Mouse (Mus musculus) embryo, embryonic 10.5 days (tissue): Measurements from ENCODE around the gene Gm49395.
A peak's percentile ranks its signal among the peaks of the same experiment; 100 is the strongest.

ENCODE experiments used
- DNase-seq: peaks from one replicate; pipeline ENCODE4 v3.0.0-alpha.2; 2015; ENCODE audit warnings: low spot score

The Gm49395 gene

DNA sequence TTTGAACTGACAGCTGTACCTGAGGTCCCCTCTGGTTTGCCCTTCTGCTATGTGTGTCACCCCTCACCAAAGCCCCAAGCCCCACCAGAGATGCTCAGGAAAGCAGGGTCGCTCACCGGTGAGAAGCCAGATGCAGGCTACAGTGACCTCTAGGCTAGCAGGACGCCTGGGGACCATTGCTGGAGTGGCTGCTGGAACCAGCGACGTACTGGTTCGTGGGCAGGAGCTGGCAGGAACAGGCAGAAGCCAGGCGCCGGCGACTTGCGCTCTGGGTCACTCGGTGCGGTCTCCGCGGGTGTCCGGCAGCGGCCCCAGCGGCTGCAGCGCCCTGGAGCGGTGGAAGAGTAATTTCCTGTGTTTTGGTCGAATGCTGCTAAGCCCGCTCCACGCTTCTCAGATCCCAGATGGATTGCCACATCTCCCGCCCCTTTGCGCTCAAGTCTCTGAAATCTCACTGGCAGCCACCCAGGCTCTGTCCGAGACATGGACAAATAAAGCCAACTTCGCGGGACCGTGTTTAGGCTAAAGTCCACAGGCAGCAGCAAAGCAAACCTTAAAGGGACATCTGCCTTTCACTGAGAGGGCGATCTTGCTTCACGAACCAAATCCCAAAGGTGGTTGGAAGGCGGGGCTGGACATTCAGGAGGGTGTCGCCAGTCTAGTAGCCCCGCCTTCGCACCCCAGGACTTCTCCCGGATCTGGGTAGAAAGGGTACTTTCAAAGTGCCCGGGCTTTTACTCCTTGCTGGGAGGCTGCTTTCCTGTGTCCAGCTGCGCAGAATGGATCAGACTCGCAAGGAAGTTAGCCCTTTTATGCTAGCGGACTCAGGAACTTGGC, at the start of gene Gm49395, which contains the start of gene Itga1:
Gene Gm49395 (minus strand): TSS at position 567 of the 837 bp plus-strand sequence.
Gene Itga1 (minus strand): TSS at position 610 of the 837 bp plus-strand sequence.
- peak; percentile 80 for DNase-seq

DNA sequence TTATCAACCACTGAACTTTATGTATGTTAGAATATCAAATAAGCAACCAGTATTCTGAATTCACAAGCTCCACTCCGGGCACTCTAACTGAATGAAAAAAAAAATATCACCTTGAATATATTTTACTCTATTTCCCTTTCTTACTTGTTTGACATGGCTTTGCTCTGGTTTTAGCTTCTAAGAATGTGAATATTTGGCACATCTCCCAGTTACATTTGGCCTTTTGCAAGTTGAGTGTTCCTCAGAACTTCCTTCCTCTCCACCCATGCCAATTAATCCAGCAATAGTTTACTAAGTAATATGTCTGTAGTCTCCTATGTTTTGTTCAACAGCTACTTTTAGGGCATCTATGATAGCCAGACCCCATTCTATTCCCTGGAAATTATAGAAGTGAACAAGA, 48.9 kb upstream of the Gm49395 start:
- no peak for DNase-seq

DNA sequence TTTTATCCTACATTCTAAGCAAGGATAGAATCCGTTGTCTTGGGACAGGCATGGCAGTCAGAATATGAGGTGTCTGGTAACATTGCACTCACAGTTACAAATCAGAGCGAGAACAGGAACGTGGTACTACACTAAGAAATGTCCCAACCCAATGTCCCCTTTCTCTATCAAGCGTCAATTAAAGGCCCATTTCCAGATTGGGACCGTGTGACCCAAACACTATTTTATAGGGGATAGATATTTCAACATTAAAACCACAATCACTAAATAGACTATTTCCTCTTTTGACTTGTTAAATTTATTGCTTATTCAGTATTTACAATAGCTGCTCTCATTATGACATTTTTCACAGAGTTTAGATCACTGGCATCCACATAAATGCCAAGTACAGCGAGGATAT, 48.1 kb upstream of the Gm49395 start:
- DNase-seq: no peak

DNA sequence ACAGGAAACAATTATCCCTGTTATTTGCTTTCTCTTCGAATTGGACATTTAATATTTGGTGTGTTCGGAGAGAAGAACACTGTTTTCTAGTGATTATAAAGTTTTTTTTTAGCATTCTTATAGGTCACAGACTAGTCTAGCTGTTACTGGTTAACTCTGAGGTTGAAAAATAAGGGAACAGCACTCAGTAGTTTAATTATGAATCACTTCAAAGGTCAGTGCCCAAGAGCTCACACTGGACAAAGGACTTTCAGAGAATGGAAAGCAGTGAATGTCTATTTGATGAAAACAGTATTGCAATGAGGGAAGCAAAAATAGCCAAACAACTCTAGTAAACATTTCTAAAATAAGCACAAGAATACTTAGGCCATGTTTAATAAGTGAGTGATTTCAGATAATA, 41.9 kb upstream of the Gm49395 start:
- no peak for DNase-seq

DNA sequence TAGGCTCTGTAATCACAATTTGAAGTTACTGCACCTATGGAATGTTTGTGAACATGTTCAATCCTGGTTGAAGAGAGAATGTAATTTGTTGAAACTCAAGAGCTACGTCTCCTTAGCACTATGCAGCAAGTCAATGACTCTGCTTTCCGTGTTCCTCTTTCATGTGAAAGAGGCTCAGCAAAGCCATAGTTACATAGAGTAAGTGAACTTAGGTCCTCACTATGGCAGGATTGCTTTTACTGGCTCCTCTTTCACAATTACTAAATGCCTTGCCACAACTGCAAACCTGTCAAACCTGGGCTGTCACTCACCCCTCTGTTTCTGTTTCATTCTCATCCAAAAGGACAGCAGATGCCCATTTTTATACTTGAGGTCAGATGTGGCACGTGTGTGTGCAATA, 40.3 kb upstream of the Gm49395 start:
- no peak for DNase-seq

DNA sequence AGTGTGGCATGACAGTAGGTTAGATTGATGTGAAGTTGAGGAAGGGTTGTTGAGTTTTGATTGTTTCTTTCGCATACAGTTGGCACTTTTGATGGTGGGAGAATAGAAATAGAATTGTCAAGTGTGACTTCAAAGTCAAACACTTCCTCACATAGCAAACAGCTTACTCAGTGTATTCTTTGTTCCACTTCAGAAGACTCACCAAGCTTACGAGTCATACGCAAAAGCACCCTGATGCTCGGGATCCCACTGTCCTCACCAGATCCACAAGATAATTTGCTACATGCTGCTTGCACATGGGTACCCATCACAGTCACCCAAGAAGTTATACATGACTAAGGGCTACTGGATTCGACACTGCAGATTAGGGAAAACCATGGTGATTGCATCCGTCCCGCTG, 36.8 kb upstream of the Gm49395 start:
- DNase-seq: no peak

DNA sequence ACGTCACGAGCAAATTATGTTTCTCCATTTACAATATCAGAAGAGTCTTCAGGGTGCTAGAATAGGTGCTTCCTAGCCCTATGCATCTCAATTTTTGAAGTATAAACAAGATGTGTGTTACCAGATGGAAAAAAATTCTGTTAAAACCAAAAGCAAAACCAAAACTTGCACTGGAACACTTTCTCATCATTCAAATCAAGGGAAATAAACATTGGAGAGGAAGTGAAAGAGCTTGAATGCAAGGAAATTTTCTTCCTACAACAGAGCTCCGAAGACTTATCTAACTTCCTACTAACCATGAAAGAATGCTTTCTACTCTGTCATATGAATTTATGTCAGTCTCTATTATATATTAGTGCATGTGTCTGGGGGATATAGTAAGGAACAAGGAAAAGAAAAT, 35.0 kb upstream of the Gm49395 start:
- DNase-seq: no peak

DNA sequence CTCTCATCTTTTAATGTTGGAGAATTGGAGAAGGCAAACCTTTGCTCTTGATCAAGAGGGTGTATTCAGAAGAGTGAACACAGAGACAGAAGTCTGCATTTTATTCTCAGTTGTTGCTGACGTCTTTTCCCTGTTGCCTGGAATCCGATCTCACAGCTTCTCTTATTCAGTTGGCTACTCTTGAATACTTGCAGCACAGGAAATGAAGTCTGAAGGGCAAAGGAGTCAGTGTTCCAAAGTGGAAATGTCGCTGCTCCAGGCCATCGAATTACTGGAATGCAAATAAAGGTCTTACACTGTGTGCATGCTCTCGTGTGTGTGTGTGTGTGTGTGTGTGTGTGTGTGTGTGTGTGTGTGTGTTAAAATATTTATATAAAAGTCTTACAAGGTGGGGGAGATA, 30.7 kb upstream of the Gm49395 start:
- peak; percentile 36 for DNase-seq

DNA sequence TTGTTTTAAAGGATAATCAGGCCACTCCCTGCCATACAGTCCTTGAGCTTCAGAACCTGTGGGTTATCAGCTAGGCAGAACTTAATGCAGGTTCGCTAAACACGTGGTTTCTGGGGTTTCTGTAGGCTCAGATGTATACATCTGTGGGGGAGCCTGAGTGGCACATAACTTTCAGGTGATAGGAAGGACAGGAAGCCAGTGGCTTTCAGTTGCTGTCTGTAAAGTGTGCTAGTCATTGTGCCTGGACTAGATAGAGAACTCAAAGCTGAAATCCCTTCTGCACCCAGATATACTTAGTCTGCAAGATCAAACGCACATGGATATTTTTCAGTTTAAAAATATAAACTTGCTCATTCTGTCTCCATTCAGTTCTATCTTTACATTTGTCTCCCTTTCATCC, 29.7 kb upstream of the Gm49395 start:
- DNase-seq: no peak

DNA sequence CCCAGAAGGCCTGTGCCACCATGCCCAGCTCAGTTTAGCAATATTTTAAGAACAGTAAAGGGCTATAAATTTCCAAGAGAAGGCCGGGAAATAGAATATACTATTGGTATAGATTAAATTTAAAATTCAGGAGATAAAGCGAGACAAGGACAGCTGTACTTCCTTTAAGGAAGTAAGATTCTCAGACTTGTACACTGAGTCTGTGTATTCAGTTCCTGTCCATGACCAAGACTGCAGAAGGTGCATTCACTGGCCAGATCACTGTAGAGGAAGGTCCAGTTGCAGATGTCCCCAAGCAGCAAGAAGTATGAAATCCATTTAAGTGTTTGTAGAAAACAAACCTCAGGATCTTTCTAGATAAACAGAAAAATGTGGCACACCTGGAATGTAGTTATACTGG, 28.3 kb upstream of the Gm49395 start:
- DNase-seq: no peak

DNA sequence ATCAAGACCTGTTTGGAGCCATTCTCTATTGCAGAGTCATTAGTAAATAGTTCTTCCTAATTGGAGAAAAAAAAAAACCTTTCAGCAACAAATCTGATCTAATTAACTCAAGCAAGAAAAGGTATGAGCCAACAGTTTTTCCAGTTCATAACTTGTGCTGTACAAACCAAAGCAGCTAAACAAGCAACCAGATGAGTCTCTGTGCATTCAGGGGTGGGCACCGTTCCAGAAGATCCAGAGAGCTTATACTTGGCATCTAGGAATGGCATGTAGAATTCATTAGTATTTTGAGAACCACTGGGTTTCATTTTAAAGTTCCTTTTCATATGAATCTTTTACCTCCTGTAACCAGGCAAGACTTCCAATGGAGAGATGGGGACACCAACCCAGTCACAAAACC, 26.1 kb upstream of the Gm49395 start:
- no peak for DNase-seq

DNA sequence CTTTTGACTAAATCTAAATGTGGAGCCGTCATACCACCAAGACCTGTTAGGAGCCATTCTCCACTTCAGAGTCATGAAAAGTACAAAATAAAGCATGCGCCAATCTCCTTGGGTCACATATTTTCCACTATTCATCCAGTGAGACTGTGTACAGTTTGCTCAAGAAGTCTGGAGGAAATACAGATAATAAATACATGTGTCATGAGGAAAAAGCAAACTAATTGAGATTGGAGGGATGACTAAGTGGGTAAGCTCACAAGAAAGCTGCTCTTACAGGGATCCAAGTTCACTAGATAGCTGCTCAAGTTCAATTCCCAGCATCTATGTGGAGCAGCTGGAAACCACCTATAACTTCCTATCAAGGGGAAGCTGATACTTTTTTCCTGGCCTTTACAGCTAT, 24.8 kb upstream of the Gm49395 start:
- no peak for DNase-seq

DNA sequence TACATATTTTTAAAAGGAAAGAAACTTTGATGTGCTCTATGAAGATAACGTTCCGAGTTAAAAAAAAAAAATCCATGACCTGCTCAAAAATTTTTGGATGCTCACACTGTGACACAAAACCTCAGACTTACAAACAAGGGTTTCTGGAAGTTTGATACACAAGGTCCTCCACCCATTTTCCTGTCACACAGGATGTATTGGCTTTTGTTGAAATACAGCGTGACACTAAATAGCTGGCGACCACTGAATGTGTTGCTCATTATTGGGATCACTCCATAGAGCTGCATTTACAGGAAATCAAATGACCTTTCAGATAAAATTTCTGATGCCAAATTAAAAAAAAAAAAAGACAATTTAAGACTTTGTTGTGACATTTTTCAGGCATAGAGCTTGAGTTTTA, 23.4 kb upstream of the Gm49395 start:
- DNase-seq: no peak

DNA sequence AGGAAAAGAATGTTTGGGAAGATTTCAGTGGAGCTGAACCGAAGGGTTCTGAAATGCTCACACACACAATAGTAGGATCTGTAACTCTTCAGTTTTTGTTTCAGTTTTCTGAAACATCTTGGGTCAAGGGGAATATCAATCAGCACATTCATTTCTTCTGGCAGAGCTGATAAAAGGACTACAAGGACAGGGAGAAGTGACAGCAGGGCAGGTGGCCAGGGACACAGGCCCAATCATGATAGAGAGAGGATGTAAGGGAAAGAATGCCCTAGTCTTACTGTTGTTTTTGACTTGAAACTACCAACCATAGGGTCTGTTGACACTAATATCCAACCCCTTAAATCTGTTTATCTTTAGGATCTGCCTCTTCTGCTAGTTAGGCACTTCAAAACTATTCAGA, 22.8 kb upstream of the Gm49395 start:
- DNase-seq: no peak

DNA sequence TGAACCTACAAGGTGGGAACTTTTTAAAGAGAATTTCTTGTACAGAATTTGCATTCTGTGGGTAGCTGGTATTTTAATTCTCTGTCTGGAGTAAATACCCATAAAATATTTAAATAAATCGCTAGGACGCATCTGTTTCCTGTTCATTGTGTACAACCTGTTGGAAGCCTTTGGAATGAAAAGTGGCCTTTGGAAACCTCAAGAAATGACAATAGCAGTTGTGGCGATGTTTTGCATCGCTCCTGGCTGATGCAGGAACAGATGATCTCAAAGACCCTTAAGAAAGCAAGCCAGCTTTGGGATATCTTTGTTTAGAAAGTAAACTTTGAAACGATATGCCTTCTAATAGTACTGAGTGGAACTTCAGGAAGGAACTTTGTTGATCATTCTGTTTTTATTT, 17.0 kb upstream of the Gm49395 start:
- no peak for DNase-seq

DNA sequence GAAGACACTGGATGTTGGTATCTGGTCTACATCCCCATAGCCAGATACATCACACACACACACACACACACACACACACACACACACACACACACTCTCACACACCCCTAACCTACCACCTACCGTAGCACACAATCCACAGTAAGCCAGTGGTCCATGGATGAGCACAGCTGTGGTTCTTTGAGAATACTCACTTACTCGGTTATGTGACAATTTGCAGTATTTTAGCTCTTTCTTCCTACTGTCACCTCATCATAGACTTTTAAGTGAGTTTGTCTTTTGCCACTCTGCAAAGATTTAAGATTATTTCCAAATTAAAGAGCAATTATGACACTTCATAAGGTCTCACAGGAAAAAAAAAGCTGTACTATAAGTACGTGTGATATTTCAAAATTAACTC, 16.5 kb upstream of the Gm49395 start:
- DNase-seq: no peak

DNA sequence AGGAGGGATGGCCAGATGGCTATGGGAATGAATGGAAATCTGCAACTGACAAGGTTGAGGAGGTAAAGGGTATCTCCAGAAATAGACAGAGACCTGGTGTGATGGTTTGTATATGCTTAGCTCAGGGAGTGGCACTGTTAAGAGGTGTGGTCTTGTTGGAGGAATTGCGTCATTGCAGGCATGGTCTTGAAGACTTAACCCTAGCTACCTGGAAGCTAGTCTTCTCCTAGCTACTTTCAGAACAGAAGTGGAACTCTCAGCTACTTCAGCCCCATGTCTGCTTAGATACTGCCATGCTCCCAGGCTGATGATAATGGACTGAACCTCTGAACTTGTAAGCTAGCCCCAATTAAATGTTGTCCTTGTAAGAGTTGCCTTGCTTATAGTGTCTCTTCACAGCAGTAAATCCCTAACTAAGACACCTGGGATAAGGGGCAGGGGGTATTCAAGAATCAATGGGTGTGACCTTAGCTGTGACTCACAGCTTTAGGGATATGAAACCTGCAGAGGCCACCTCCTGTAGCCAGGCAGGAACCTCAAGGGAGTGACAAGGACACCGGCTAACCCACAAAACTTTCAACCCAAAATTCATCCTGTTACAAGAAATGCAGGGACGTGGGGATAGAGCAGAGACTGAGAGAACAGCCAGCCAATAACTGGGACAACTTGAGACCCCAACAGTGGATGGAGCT, 15.4 kb upstream of the Gm49395 start:
- DNase-seq: no peak

DNA sequence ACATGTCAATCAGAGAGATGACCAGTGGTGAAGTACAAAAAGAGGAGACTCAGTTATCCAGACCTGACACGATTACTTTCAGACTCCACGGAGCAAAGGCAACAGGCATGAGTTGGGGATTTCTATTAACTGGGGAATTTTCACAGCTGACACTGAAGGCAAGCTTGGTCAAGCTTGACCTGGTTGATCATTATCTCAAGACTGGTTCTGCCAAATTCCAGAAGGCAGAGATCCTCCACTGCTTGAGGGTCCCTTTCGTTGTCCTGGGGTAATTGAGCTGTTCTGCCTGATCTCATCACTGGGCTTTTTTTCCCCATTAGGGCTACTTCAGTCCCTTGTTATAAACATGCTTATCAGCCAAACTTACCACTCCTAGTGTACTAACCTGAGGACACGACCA, 7.9 kb upstream of the Gm49395 start:
- no peak for DNase-seq

DNA sequence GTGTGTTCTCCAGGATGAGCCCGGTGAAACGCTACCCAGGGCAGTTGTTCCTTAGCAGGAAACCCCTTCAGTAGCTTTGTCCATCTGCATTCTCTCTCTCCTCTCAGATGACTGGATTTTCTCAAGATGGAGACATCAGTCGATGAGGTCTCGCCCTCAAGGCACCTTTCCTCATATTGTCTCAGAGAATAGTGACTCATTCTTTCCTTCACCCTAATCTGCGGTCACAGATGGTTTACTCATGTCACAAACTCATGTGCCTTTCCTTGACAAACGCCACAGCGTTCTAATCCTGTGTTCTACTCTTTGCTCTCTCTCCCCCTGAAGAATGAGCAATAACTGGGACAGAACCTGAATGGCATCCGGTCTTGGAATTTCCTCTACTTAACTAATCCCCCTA, 5.7 kb upstream of the Gm49395 start:
- no peak for DNase-seq

DNA sequence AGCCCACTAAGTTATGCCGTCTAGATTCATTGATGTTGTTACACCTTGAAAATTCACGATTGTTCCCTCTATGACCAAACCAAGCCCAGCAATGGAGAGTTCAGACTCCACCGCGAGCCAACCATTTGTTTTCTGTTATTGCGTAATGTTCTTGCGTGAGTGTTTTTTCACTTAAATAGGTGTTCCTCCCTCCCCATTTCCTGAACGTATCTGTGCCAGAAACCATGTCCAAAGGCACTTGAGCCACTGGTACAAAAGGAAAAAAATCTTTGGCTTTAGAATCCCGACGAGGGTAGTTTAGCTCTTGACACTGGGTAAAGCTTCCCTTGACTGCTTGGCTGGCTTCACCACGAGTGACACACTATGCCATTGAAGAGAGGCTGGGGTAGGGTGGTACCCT, 4.5 kb upstream of the Gm49395 start:
- DNase-seq: no peak

DNA sequence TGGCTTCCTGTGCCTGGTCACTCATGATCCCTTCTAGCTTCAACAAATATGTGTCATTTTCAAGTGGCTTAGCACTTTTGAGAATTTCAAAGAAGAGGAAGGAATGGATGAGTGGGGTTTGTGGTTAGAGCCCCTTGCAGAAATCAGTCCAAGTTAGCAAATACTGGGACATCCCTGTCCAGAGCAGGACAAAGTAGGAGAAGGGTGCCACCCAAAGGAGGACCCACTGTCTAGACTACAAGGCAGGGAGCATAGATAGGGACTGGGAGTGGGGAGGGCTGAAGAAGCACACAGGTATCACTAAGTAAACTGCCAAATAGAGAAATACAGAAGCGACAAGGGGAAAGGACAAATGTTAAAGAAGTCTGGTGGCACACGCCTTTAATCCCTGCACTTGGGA, 1.0 kb upstream of the Gm49395 start:
- no peak for DNase-seq

DNA sequence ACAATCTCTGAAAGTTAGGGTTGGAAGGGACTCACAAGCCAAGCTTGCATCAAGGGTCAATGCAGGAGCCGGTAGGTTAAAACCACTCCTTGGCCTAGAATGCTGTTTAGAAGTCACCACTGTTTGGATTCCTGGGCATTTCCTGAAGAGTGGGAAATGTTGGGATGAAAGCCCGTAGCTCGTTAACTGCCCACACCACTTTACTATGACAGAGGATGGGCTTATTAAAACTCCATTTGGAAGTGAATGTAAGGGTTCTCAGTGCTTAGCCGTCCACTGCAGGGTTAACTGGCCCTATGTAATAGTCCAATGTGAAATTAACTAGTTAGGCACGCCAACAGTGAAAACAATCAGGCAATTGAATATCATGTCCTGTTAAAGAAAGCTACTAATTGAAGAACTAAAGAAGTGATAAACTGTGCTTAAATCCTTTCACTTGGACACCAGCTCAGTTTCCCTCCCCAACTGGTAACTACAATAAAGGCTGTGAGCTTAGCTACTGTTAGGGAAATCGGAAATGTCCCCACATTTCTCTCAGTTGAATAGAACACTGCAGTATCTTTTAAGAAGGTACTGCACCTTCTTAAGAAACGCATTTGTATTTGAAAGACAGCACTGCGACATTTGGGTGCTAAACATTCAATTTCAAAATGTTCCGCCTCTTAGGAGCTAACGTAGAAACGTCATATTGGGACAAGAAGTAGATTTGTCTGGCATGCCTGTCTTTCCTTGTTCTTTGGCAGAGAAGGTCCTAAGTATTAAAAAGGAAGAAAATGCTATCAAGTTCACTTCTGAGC, 1.1 kb downstream of the Gm49395 start:
- DNase-seq: peak; percentile 19

DNA sequence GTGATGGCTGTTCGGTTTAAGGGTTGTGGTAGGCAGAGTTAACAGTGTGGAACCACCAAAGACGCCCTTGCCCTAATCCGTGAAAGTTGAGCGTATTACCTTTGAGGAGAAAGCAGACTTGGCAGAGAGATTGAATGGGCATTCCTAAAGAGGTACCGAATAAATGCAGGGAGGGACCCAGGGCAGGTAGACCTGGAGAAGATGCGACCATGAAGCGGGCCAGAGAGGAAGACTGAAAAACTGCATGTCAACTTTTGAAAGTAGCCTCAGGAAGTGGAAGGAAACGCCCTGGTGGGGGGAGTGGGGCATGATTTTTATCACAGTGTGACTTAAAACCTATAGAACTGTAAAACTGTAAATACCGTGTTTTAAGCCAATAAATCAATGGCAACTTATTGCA, 2.3 kb downstream of the Gm49395 start:
- no peak for DNase-seq
